Mouse (Mus musculus) liver, postnatal 0 days (tissue): ENCODE data around the gene Fam149a. TPM values are rescaled to one million over a fixed set of nuclear protein-coding genes. Genes with fewer than 3 reads are reported as not detected.

Experiments
- ATAC-seq: fragments of 200-750 bp; cut with Nextera tagmentation; 2 replicates; pipeline ENCODE4 v1.8.0; 2017; ENCODE audit warnings: mild to moderate bottlenecking, moderate library complexity
- DNase-seq: peaks from one replicate; pipeline ENCODE4 v3.0.0-alpha.2; 2016
- H3K27ac ChIP-seq: fragments of 300-500 bp; sonication (generic); 2 replicates; pipeline ENCODE4 v1.5.1; 2014; ENCODE audit warnings: antibody characterized with exemption, moderate library complexity, mild to moderate bottlenecking, low read depth
- H3K27me3 ChIP-seq: fragments of 300-500 bp; sonication (generic); 2 replicates; pipeline ENCODE4 v1.6.1; 2014; ENCODE audit warnings: low read length, control low read depth, mixed read lengths; ENCODE audit not compliant: insufficient read depth
- H3K36me3 ChIP-seq: fragments of 300-500 bp; sonication (generic); replicated peaks from 2 replicates; pipeline ENCODE4 v1.6.1; 2014; ENCODE audit warnings: mild to moderate bottlenecking, control low read depth, low read length, moderate library complexity, mixed read lengths; ENCODE audit not compliant: insufficient read depth
- H3K4me1 ChIP-seq: fragments of 300-500 bp; sonication (generic); 2 replicates; pipeline ENCODE4 v1.6.1; 2014; ENCODE audit warnings: antibody characterized with exemption, mild to moderate bottlenecking, control low read depth; ENCODE audit not compliant: insufficient read depth
- H3K4me2 ChIP-seq: fragments of 300-500 bp; sonication (generic); 2 replicates; pipeline ENCODE4 v1.6.1; 2014; ENCODE audit warnings: low read depth, mild to moderate bottlenecking, low read length, moderate library complexity, mixed read lengths
- H3K4me3 ChIP-seq: fragments of 300-500 bp; sonication (generic); 2 replicates; pipeline ENCODE4 v1.5.1; 2014; ENCODE audit warnings: low read depth, low read length
- H3K9ac ChIP-seq: fragments of 300-500 bp; sonication (generic); replicated peaks from 2 replicates; pipeline ENCODE4 v1.6.1; 2014; ENCODE audit warnings: mild to moderate bottlenecking, moderate library complexity
- H3K9me3 ChIP-seq: fragments of 300-500 bp; sonication (generic); 2 replicates; pipeline ENCODE4 v1.6.1; 2016; ENCODE audit warnings: mild to moderate bottlenecking, control low read depth, low read length, mixed read lengths
- CTCF ChIP-seq: sonication (generic); IDR thresholded peaks from 2 replicates; pipeline ENCODE4 v1.5.1; 2016; ENCODE audit warnings: antibody characterized with exemption, low read depth
- EP300 ChIP-seq: IDR thresholded peaks from 2 replicates; pipeline ENCODE4 v1.6.1; 2016; ENCODE audit warnings: antibody characterized with exemption, low read depth, mild to moderate bottlenecking
- WGBS: fragments of 180-500 bp; shearing (Covaris S2); extraction: QIAGEN DNeasy Blood & Tissue Kit; methylation state at CpG from one replicate; pipeline ENCODE4 v1.1.7; 2014; ENCODE audit not compliant: insufficient replicate concordance; 5-methylcytosine and 5-hydroxymethylcytosine counted together
- polyA plus RNA-seq: library from polyadenylated mRNA; unstranded; fragments of >200 nt; fragmentation: Nextera tagmentation; extraction: Ambion mirVana; gene quantifications from 2 replicates; pipeline ENCODE4 v1.2.1, GENCODE M21; 2015

Fam149a gene
- polyA plus RNA-seq, 1 experiment from 2014 or later, result 1.5 TPM

GRCm38 (mm10) chr8:45362323-45362722 is 19.8 kb downstream of the Fam149a start:
- H3K9ac ChIP-seq, result no peak overlapping the region
- no peaks in the 10 kb centered on the region for H3K27me3 ChIP-seq
- DNase-seq (no peak), ATAC-seq (no peak)
- peaks cover 5% of the 10 kb centered on the region; the same call in 1 of the 2 replicates for H3K4me1 ChIP-seq
- TF ChIP-seq EP300 (no peak), CTCF (peak; percentile 46)
- no peaks in the 10 kb centered on the region for H3K9me3 ChIP-seq
- H3K36me3 ChIP-seq, result no peaks in the 10 kb centered on the region
- WGBS, result 64% methylated on average over 6 of the region's 6 CpGs
- no peak overlapping the region for H3K4me2 ChIP-seq
- H3K4me3 ChIP-seq, result no peak overlapping the region
- no peak overlapping the region for H3K27ac ChIP-seq

DNA sequence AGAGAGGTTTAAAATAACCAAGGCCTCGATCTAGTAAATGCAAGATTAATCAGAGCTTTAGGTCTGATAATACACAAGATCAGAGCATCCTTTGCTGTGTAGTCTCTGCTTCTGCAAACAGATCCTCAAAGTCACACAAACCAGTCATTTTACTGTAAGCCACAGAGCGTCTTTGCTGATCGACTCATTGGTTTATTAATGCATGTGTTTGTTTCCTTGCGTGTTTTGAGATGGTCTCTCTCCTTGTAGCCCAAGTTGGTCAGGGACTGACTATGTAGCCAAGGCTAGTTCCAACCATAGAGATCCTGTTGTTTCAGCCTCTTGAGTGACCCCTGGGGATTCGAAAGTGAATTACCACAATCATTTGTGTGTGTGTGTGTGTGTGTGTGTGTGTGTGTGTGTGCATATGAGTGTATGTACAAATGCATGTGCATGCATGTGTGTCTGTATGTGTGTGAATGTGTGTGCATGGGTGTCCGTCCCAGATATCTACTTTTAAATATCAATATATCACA is 22.9 kb downstream of the Fam149a start:
- DNase-seq (no peak), ATAC-seq (no peak)
- TF ChIP-seq CTCF, result no peak
- TF ChIP-seq EP300, result no peak
- no peaks in the 10 kb centered on the region for H3K36me3 ChIP-seq
- no peaks in the 10 kb centered on the region for H3K27me3 ChIP-seq
- no peak overlapping the region for H3K27ac ChIP-seq
- H3K4me3 ChIP-seq, result no peak overlapping the region
- peak overlapping the region; percentile 77; the same call in 1 of the 2 replicates for H3K4me2 ChIP-seq
- no peak overlapping the region for H3K9ac ChIP-seq
- no peaks in the 10 kb centered on the region for H3K9me3 ChIP-seq
- peaks cover 8% of the 10 kb centered on the region for H3K4me1 ChIP-seq
- 68% methylated on average over 6 of the region's 6 CpGs for WGBS

GRCm38 (mm10) chr8:45358132-45358918 is 23.8 kb downstream of the Fam149a start:
- H3K27me3 ChIP-seq, result no peaks in the 10 kb centered on the region
- peaks cover 8% of the 10 kb centered on the region for H3K4me1 ChIP-seq
- DNase-seq (peak; percentile 42), ATAC-seq (peak; percentile 65)
- peak overlapping the region; percentile 63 for H3K9ac ChIP-seq
- no peak overlapping the region for H3K27ac ChIP-seq
- 8% methylated on average over 48 of the region's 49 CpGs for WGBS
- H3K4me2 ChIP-seq, result peak overlapping the region; percentile 77
- H3K9me3 ChIP-seq, result no peaks in the 10 kb centered on the region
- peak overlapping the region; percentile 58 for H3K4me3 ChIP-seq
- H3K36me3 ChIP-seq, result no peaks in the 10 kb centered on the region
- TF ChIP-seq EP300 (no peak), CTCF (no peak)

DNA sequence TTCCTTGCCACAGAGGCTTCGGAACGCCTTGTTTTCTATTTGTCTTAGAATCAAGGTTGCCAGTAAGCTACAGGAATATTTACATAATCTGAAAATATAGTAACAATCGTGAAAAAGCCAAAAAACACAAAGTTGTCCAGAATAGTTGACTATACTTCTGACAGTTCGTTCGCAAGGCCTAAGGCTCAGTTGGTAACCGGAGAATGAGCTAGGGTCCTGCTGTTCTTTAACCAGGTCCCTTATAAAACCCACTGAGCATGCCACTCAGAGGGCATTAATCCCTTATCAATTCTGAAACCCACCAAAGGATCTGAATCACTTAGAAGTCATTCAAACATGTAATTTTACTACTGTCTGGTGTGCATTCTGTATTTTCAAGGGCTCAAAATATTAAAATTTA is 26.3 kb downstream of the Fam149a start:
- Histone ChIP-seq H3K27ac (no peak overlapping the region), H3K4me3 (no peak overlapping the region), H3K9ac (no peak overlapping the region), H3K4me2 (no peak overlapping the region), H3K27me3 (no peaks in the 10 kb centered on the region), H3K9me3 (no peaks in the 10 kb centered on the region), H3K36me3 (no peaks in the 10 kb centered on the region), H3K4me1 (peaks cover 8% of the 10 kb centered on the region)
- DNase-seq (no peak), ATAC-seq (no peak)
- WGBS, result 72% methylated on average over 6 of the region's 6 CpGs
- no peak for TF ChIP-seq EP300
- TF ChIP-seq CTCF, result no peak

- Histone ChIP-seq H3K36me3 (0 out of 2 replicates have a peak, but pooled peaks cover 1% of the 10 kb centered on the region), H3K4me3 (no peak overlapping the region), H3K27me3 (no peaks in the 10 kb centered on the region), H3K4me2 (no peak overlapping the region), H3K4me1 (no peaks in the 10 kb centered on the region), H3K9ac (no peak overlapping the region), H3K9me3 (no peaks in the 10 kb centered on the region), H3K27ac (no peak overlapping the region)
- TF ChIP-seq CTCF (peak; percentile 98), EP300 (no peak)
- DNase-seq (peak; percentile 81), ATAC-seq (peak; percentile 47; the same call in 1 of the 2 replicates)
- 14% methylated on average over 6 of the region's 6 CpGs for WGBS
Measured at GRCm38 (mm10) chr8:45345031-45345430, 37.1 kb downstream of the Fam149a start.

- H3K9ac ChIP-seq, result no peak overlapping the region
- no peak overlapping the region for H3K27ac ChIP-seq
- no peak overlapping the region for H3K4me3 ChIP-seq
- no peaks in the 10 kb centered on the region for H3K36me3 ChIP-seq
- 83% methylated on average over 8 of the region's 8 CpGs for WGBS
- no peaks in the 10 kb centered on the region for H3K4me1 ChIP-seq
- TF ChIP-seq CTCF (no peak), EP300 (no peak)
- H3K9me3 ChIP-seq, result no peaks in the 10 kb centered on the region
- H3K4me2 ChIP-seq, result no peak overlapping the region
- DNase-seq (no peak), ATAC-seq (no peak)
- no peaks in the 10 kb centered on the region for H3K27me3 ChIP-seq
Measured at GRCm38 (mm10) chr8:45344298-45344697, 37.8 kb downstream of the Fam149a start.
